Mouse (Mus musculus): ENCODE results near the gene Usp17le.
"Not testable (repeated sequence)": the region's sequence is repeated elsewhere in the genome, so short reads cannot be mapped to it uniquely, and the experiment has no call there.

The Usp17le gene

GRCm38 (mm10) chr7:104777370-104777769 lies at the start of gene Usp17le:
Gene Usp17le, minus strand, starts transcription at chr7:104777470.
- DNase-seq (ENCODE audit: low spot score): not testable (repeated sequence)

GRCm38 (mm10) chr7:104810335-104810734 lies 33.1 kb upstream of the Usp17le start:
- not testable (repeated sequence) for DNase-seq (ENCODE audit: low spot score)

- DNase-seq (ENCODE audit: low spot score): no peak
Measured at GRCm38 (mm10) chr7:104790796-104791195, 13.5 kb upstream of the Usp17le start.

Data from embryo, embryonic 10 days (tissue).